8 mouse cellular contexts compared by ENCODE assay signal in the genomic region with DNA sequence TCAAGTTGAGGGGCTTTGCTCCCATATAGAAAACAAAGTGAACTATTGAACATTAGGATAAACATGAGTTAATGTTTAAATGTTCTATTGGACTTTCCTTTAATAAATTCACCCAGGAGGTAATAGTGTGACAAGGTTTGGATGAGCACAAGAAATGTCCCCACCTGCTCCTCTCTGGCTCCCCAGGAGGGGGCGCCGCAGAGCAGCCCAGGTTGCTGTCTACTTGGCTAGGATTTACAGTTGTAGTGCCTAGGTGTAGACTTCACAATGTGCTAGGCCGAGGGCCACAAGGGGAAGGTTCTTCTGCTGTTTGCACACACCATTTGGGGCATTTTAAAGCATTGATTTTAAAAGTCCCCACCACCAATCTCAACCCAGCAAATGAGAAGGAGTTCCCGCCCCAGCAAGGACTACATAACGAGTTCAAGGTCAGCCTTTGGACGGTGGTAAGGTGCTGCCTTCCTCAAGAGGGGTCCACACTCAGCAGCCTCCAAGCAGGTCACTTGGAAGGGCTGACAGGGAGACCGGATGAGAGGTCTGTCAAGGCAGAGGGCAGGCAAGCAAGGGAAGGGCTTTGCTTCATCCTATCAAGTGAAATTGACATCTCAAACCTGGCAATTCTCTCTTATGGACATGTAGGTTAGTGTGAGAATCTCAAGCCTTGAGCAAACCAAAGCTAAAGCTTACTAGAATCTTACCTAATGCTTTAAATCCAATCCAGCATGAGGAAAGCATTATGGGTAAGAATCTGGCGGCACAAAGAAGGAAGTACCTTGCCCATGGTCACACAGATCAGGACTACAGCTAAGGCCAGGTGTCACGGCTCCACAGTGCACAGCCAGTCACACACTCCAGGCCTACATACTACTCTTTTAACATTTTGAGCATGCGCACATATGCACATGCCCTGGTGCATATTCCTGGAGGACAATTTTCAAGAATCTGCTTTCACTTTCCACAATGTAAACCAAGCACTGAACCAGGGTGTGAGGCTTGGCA. TPM values are rescaled to one million over a fixed set of nuclear protein-coding genes. Genes with fewer than 3 reads are reported as not detected.
DNase-seq lines count a peak whose midpoint lies in the region; ATAC-seq and TF ChIP-seq lines count a peak whose summit lies in the region.
"Had no signal": no experiment of that assay in that cellular context is flagged by ENCODE, and none has a peak within 500 bp of the region (broad histone marks: within the 10 kb centered on the region; RNA-seq: fewer than 3 reads in every experiment).

No protein-coding gene starts in this region.

- H3K4me2 ChIP-seq in liver, embryonic 14.5 days (ENCODE audit: low read depth) = peak overlapping the region; percentile 36

- H3K27me3 ChIP-seq in liver, embryonic 14.5 days (ENCODE audit: control insufficient read depth, insufficient read depth, low read length) = no peaks in the 10 kb centered on the region
- H3K27me3 ChIP-seq: heart, embryonic 15.5 days had no signal

- ATAC-seq in erythroid progenitor cell, adult 5-6 weeks (replicated peaks; ENCODE audit: low FRiP score, poor library complexity, severe bottlenecking) = 0 out of 2 replicates have a peak, but pooled peaks have one; percentile 67
- ATAC-seq in liver, embryonic 14.5 days (ENCODE audit: insufficient read depth) = peak; percentile 47

- no peak overlapping the region for H3K27ac ChIP-seq in liver, embryonic 14.5 days
- H3K27ac ChIP-seq: heart, embryonic 15.5 days had no signal

- peaks cover 6 to 20% of the 10 kb centered on the region in 2 experiments for H3K4me1 ChIP-seq in liver, embryonic 14.5 days (replicated peaks; ENCODE audit: control insufficient read depth in 2 of 2, insufficient read depth in 2 of 2, low read length in 1 of 2)

- 56% methylated on average over 10 of the region's 10 CpGs for WGBS in liver, embryonic 14.5 days (ENCODE audit: insufficient replicate concordance)

- H3K36me3 ChIP-seq in liver, embryonic 14.5 days (replicated peaks; ENCODE audit: control insufficient read depth, insufficient read depth, low read depth) = peaks cover 25% of the 10 kb centered on the region

- no peak overlapping the region for H3K4me3 ChIP-seq in liver, embryonic 14.5 days (ENCODE audit: insufficient read depth in 1 of 2, low read depth in 2 of 2, low read length in 2 of 2)

- DNase-seq in 3T3-L1 (ENCODE audit: low read depth, low spot score) (peak; percentile 71), A20 (ENCODE audit: low read depth, low spot score) (peak; percentile 73)
- DNase-seq in adrenal gland, postnatal 36 days = peak; percentile 81 to 89
- peak; percentile 93 for DNase-seq in kidney, adult 9 months
- peak in 1 of 3 experiments; percentile 59 for DNase-seq in liver, embryonic 14.5 days (ENCODE audit: low read depth in 3 of 3, low spot score in 3 of 3)
- peak; percentile 58 for DNase-seq in right cerebral cortex, postnatal 25 days

- no peak overlapping the region for H3K9ac ChIP-seq in liver, embryonic 14.5 days (replicated peaks)
- H3K9ac ChIP-seq: heart, embryonic 15.5 days had no signal

- peak; percentile 96 for TF ChIP-seq CTCF in liver, embryonic 14.5 days (IDR thresholded peaks at IDR 0.05; ENCODE audit: low read depth)

- 0 out of 2 replicates have a peak, but pooled peaks have one; percentile 31 for TF ChIP-seq EP300 in liver, embryonic 14.5 days (IDR thresholded peaks at IDR 0.05; ENCODE audit: low read depth)

- H3K9me3 ChIP-seq in liver, embryonic 14.5 days (ENCODE audit: control insufficient read depth, low read length) = no peaks in the 10 kb centered on the region
- H3K9me3 ChIP-seq: heart, embryonic 15.5 days had no signal

RNA-seq across cellular contexts. Expression of gene Ampd2, which starts 15.9 kb away (rescaled TPM):
- 100 to 1,000 TPM; 133 to 143 TPM for total RNA-seq in adrenal gland, postnatal 36 days (2021)
- 9.2 and 10.5 TPM in 2 replicates for total RNA-seq in erythroid progenitor cell, adult 5-6 weeks (2015; ENCODE audit: low replicate concordance)
- 1.0 and 10.1 TPM in 2 replicates for total RNA-seq in erythroid progenitor cell, adult 5-6 weeks (2017; ENCODE audit: low replicate concordance)
- polyA plus RNA-seq in liver, embryonic 14.5 days (2012; rRNA removed) = 40.9 and 49.6 TPM in 2 replicates
- polyA plus RNA-seq in liver, embryonic 14.5 days (2014; fragmentation: Nextera tagmentation; extraction: Ambion mirVana) = 34.3 and 37.8 TPM in 2 replicates

RNA-seq across cellular contexts. Expression of gene Gnat2, which starts 22.0 kb away (rescaled TPM):
- 10 to 100 TPM; 11.5 to 14.7 TPM for total RNA-seq in adrenal gland, postnatal 36 days (2021)
- not detected in 2 replicates for total RNA-seq in erythroid progenitor cell, adult 5-6 weeks (2015; ENCODE audit: low replicate concordance)
- not detected in 2 replicates for total RNA-seq in erythroid progenitor cell, adult 5-6 weeks (2017; ENCODE audit: low replicate concordance)
- polyA plus RNA-seq in liver, embryonic 14.5 days (2012; rRNA removed) = 0.60 and 1.4 TPM in 2 replicates
- 1.8 and 2.5 TPM in 2 replicates for polyA plus RNA-seq in liver, embryonic 14.5 days (2014; fragmentation: Nextera tagmentation; extraction: Ambion mirVana)

RNA-seq across cellular contexts. Expression of gene Gstm4, which starts 25.9 kb away (rescaled TPM):
- total RNA-seq in adrenal gland, postnatal 36 days (2021) = 10 to 100 TPM; 12.0 to 19.0 TPM
- 2.5 and 4.2 TPM in 2 replicates for total RNA-seq in erythroid progenitor cell, adult 5-6 weeks (2015; ENCODE audit: low replicate concordance)
- 0.90 and 1.4 TPM in 2 replicates for total RNA-seq in erythroid progenitor cell, adult 5-6 weeks (2017; ENCODE audit: low replicate concordance)
- 11.7 and 11.9 TPM in 2 replicates for polyA plus RNA-seq in liver, embryonic 14.5 days (2012; rRNA removed)
- polyA plus RNA-seq in liver, embryonic 14.5 days (2014; fragmentation: Nextera tagmentation; extraction: Ambion mirVana) = 17.3 and 17.7 TPM in 2 replicates

RNA-seq across cellular contexts. Expression of gene Gstm1, which starts 52.8 kb away (rescaled TPM):
- 100 to 1,000 TPM; 325 to 425 TPM for total RNA-seq in adrenal gland, postnatal 36 days (2021)
- total RNA-seq in erythroid progenitor cell, adult 5-6 weeks (2015; ENCODE audit: low replicate concordance) = 114 and 170 TPM in 2 replicates
- total RNA-seq in erythroid progenitor cell, adult 5-6 weeks (2017; ENCODE audit: low replicate concordance) = 29.0 and 44.4 TPM in 2 replicates
- 124 and 152 TPM in 2 replicates for polyA plus RNA-seq in liver, embryonic 14.5 days (2012; rRNA removed)
- polyA plus RNA-seq in liver, embryonic 14.5 days (2014; fragmentation: Nextera tagmentation; extraction: Ambion mirVana) = 275 and 312 TPM in 2 replicates

Comparison
In these comparisons a context has a peak if more than half of its experiments do, and no peak if none do; other contexts are left out.
1. RNA of gene Ampd2, which starts 15.9 kb away (total RNA-seq): 133 to 143 TPM in adrenal gland, postnatal 36 days; 1.0 to 10.5 TPM in erythroid progenitor cell, adult 5-6 weeks; every median in the first group is over 10 times any median in the second.
2. RNA of gene Gnat2, which starts 22.0 kb away (total RNA-seq): 11.5 to 14.7 TPM in adrenal gland, postnatal 36 days; not detected in erythroid progenitor cell, adult 5-6 weeks; every median in the first group is over 10 times any median in the second.